Mouse (Mus musculus): ENCODE results near the gene Ppdpf. TPM values are rescaled to one million over a fixed set of nuclear protein-coding genes. Genes with fewer than 3 reads are reported as not detected.
A peak's percentile ranks its signal among the peaks of the same experiment; 100 is the strongest.

The Ppdpf gene
- polyA plus RNA-seq, 1 experiment, result 128 TPM

- H3K27ac ChIP-seq (ENCODE audit: insufficient read depth, low read length), result no peak overlapping the region
- TF ChIP-seq CTCF (IDR thresholded peaks at IDR 0.05; ENCODE audit: extremely low read depth, insufficient read depth, low read length), result no peak
- no peak for TF ChIP-seq POLR2A (IDR thresholded peaks at IDR 0.05; ENCODE audit: extremely low read depth, insufficient read depth, low read length)
- no peaks in the 10 kb centered on the region; the same call in 1 of the 2 replicates for H3K4me1 ChIP-seq (ENCODE audit: control insufficient read depth, insufficient read depth, low read length)
- H3K4me3 ChIP-seq (ENCODE audit: insufficient read depth, low read length), result no peak overlapping the region
These were observed 18.6 kb downstream of the Ppdpf start for GRCm38 (mm10) chr2:181205678-181206077.

- no peak overlapping the region for H3K4me3 ChIP-seq (ENCODE audit: insufficient read depth, low read length)
- no peaks in the 10 kb centered on the region; the same call in 1 of the 2 replicates for H3K4me1 ChIP-seq (ENCODE audit: control insufficient read depth, insufficient read depth, low read length)
- TF ChIP-seq CTCF (IDR thresholded peaks at IDR 0.05; ENCODE audit: extremely low read depth, insufficient read depth, low read length), result no peak
- no peak for TF ChIP-seq POLR2A (IDR thresholded peaks at IDR 0.05; ENCODE audit: extremely low read depth, insufficient read depth, low read length)
- no peak overlapping the region for H3K27ac ChIP-seq (ENCODE audit: insufficient read depth, low read length)
These were observed 19.1 kb downstream of the Ppdpf start for GRCm38 (mm10) chr2:181206118-181206517.

- TF ChIP-seq POLR2A (IDR thresholded peaks at IDR 0.05; ENCODE audit: extremely low read depth, insufficient read depth, low read length), result no peak
- TF ChIP-seq CTCF (IDR thresholded peaks at IDR 0.05; ENCODE audit: extremely low read depth, insufficient read depth, low read length), result no peak
- Histone ChIP-seq H3K4me3 (ENCODE audit: insufficient read depth, low read length) (peak overlapping the region; percentile 22), H3K4me1 (ENCODE audit: control insufficient read depth, insufficient read depth, low read length) (no peaks in the 10 kb centered on the region), H3K27ac (ENCODE audit: insufficient read depth, low read length) (no peak overlapping the region)
These were observed 25.5 kb downstream of the Ppdpf start for GRCm38 (mm10) chr2:181212389-181213020.

- Histone ChIP-seq H3K4me3 (ENCODE audit: insufficient read depth, low read length) (peak within 1 kb of the TSS; percentile 22), H3K4me1 (ENCODE audit: control insufficient read depth, insufficient read depth, low read length) (no peaks in the 10 kb centered on the region), H3K27ac (ENCODE audit: insufficient read depth, low read length) (no peak within 1 kb of the TSS)
- TF ChIP-seq CTCF (IDR thresholded peaks at IDR 0.05; ENCODE audit: extremely low read depth, insufficient read depth, low read length), result no peak
- TF ChIP-seq POLR2A (IDR thresholded peaks at IDR 0.05; ENCODE audit: extremely low read depth, insufficient read depth, low read length), result no peak
These were observed 26.0 kb downstream of the Ppdpf start, which contains the start of gene Srms for GRCm38 (mm10) chr2:181213021-181213445. Gene Srms (minus strand): TSS chr2:181213185.

GRCm38 (mm10) chr2:181216037-181216436 is 29.0 kb downstream of the Ppdpf start:
- Histone ChIP-seq H3K27ac (ENCODE audit: insufficient read depth, low read length) (no peak overlapping the region), H3K4me3 (ENCODE audit: insufficient read depth, low read length) (no peak overlapping the region), H3K4me1 (ENCODE audit: control insufficient read depth, insufficient read depth, low read length) (no peaks in the 10 kb centered on the region)
- no peak for TF ChIP-seq CTCF (IDR thresholded peaks at IDR 0.05; ENCODE audit: extremely low read depth, insufficient read depth, low read length)
- TF ChIP-seq POLR2A (IDR thresholded peaks at IDR 0.05; ENCODE audit: extremely low read depth, insufficient read depth, low read length), result no peak

GRCm38 (mm10) chr2:181218881-181219485 is 31.9 kb downstream of the Ppdpf start:
- peak overlapping the region; percentile 15; the same call in 1 of the 2 replicates for H3K27ac ChIP-seq (ENCODE audit: insufficient read depth, low read length)
- H3K4me3 ChIP-seq (ENCODE audit: insufficient read depth, low read length), result no peak overlapping the region
- TF ChIP-seq POLR2A (IDR thresholded peaks at IDR 0.05; ENCODE audit: extremely low read depth, insufficient read depth, low read length), result no peak
- no peak for TF ChIP-seq CTCF (IDR thresholded peaks at IDR 0.05; ENCODE audit: extremely low read depth, insufficient read depth, low read length)
- no peaks in the 10 kb centered on the region for H3K4me1 ChIP-seq (ENCODE audit: control insufficient read depth, insufficient read depth, low read length)

- H3K27ac ChIP-seq (ENCODE audit: insufficient read depth, low read length), result peak within 1 kb of the TSS; percentile 15; the same call in 1 of the 2 replicates
- no peaks in the 10 kb centered on the region for H3K4me1 ChIP-seq (ENCODE audit: control insufficient read depth, insufficient read depth, low read length)
- peak within 1 kb of the TSS; percentile 8; the same call in 1 of the 2 replicates for H3K4me3 ChIP-seq (ENCODE audit: insufficient read depth, low read length)
- TF ChIP-seq CTCF (IDR thresholded peaks at IDR 0.05; ENCODE audit: extremely low read depth, insufficient read depth, low read length) (no peak), POLR2A (IDR thresholded peaks at IDR 0.05; ENCODE audit: extremely low read depth, insufficient read depth, low read length) (no peak)
These were observed 32.6 kb downstream of the Ppdpf start, which contains the start of gene Fndc11 for GRCm38 (mm10) chr2:181219538-181220216. Gene Fndc11 (plus strand): TSS chr2:181220013.

- no peak overlapping the region for H3K27ac ChIP-seq (ENCODE audit: insufficient read depth, low read length)
- H3K4me3 ChIP-seq (ENCODE audit: insufficient read depth, low read length), result no peak overlapping the region; the same call in 1 of the 2 replicates
- no peaks in the 10 kb centered on the region for H3K4me1 ChIP-seq (ENCODE audit: control insufficient read depth, insufficient read depth, low read length)
- no peak for TF ChIP-seq CTCF (IDR thresholded peaks at IDR 0.05; ENCODE audit: extremely low read depth, insufficient read depth, low read length)
- no peak for TF ChIP-seq POLR2A (IDR thresholded peaks at IDR 0.05; ENCODE audit: extremely low read depth, insufficient read depth, low read length)
These were observed 33.3 kb downstream of the Ppdpf start for GRCm38 (mm10) chr2:181220361-181220760.

- Histone ChIP-seq H3K4me1 (ENCODE audit: control insufficient read depth, insufficient read depth, low read length) (no peaks in the 10 kb centered on the region), H3K27ac (ENCODE audit: insufficient read depth, low read length) (no peak overlapping the region), H3K4me3 (ENCODE audit: insufficient read depth, low read length) (no peak overlapping the region)
- TF ChIP-seq POLR2A (IDR thresholded peaks at IDR 0.05; ENCODE audit: extremely low read depth, insufficient read depth, low read length) (no peak), CTCF (IDR thresholded peaks at IDR 0.05; ENCODE audit: extremely low read depth, insufficient read depth, low read length) (no peak)
These were observed 37.9 kb downstream of the Ppdpf start for GRCm38 (mm10) chr2:181224994-181225393.
